Mouse (Mus musculus) heart, adult 2 months (tissue): ENCODE data around the gene Fdxr.

Source experiments
- CTCF ChIP-seq: fragments of 200-600 bp; IDR thresholded peaks from 2 replicates; pipeline ENCODE4 v1.8.1; 2022; ENCODE audit warnings: antibody characterized with exemption, mild to moderate bottlenecking, moderate library complexity
- POLR2A ChIP-seq: fragments of 200-500 bp; IDR thresholded peaks from 2 replicates; pipeline ENCODE4 v1.6.1; 2011; ENCODE audit warnings: mild to moderate bottlenecking, low read depth, low read length, control low read depth; ENCODE audit not compliant: insufficient read depth

GRCm38 (mm10) chr11:115244840-115245239 lies 32.0 kb downstream of the Fdxr start:
- TF ChIP-seq POLR2A: no peak
- TF ChIP-seq CTCF: no peak
